Mouse (Mus musculus) C2C12 (cell line): Measurements from ENCODE around the gene Arfrp1.

ENCODE experiments used
- CEBPB ChIP-seq: IDR thresholded peaks from one replicate; pipeline ENCODE4 v1.6.1; 2011; ENCODE audit warnings: low read depth, mild to moderate bottlenecking, control low read depth, moderate library complexity
- CTCF ChIP-seq: IDR thresholded peaks from one replicate; pipeline ENCODE4 v1.5.1; 2011; ENCODE audit not compliant: control insufficient read depth, insufficient read depth, insufficient read length
- FOSL1 ChIP-seq: IDR thresholded peaks from one replicate; pipeline ENCODE4 v1.8.0; 2011; ENCODE audit warnings: mild to moderate bottlenecking, low read length; ENCODE audit not compliant: poor library complexity, insufficient read depth, severe bottlenecking
- MAX ChIP-seq: IDR thresholded peaks from one replicate; pipeline ENCODE4 v1.6.1; 2011; ENCODE audit warnings: mild to moderate bottlenecking, control low read depth
- MYOD1 ChIP-seq: IDR thresholded peaks from one replicate; pipeline ENCODE4 v1.6.1; 2011; ENCODE audit warnings: low read depth; ENCODE audit not compliant: control insufficient read depth, insufficient read length
- MYOG ChIP-seq: IDR thresholded peaks from one replicate; pipeline ENCODE4 v1.6.1; 2011; ENCODE audit not compliant: control insufficient read depth, insufficient read length; ENCODE audit errors: extremely low read depth
- USF1 ChIP-seq: IDR thresholded peaks from one replicate; pipeline ENCODE4 v1.6.1; 2011; ENCODE audit warnings: low read depth, mild to moderate bottlenecking, control low read depth, moderate library complexity

DNA sequence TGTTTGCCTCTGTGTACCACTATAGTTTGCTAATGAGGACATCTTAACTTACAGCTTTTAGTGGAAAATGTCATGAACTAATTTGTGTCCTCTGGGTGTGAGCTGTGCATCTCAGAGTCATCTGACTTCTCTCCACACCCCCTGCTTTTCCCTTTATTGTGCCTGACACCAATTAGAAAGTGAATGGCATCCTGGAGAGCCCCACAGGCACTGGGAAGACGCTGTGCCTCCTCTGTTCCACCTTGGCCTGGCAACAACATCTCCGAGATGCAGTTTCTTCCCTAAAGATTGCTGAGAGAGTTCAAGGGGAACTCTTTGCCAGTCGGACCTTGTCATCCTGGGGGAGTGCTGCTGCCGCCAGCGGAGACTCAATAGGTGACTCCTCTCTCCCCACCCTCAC lies 43.1 kb downstream of the Arfrp1 start:
- no peak for TF ChIP-seq CTCF
- TF ChIP-seq MAX, result no peak
- no peak for TF ChIP-seq USF1
- no peak for TF ChIP-seq MYOD1
- no peak for TF ChIP-seq FOSL1
- TF ChIP-seq CEBPB, result no peak
- no peak for TF ChIP-seq MYOG
